Mouse (Mus musculus) ES-E14 (cell line): Measurements from ENCODE around the gene Mcts2.

Experiments used
- CHD2 ChIP-seq: IDR thresholded peaks from 2 replicates; pipeline ENCODE4 v1.6.1; 2014; ENCODE audit warnings: mild to moderate bottlenecking, low read depth, low read length, inconsistent platforms
- MAFK ChIP-seq: IDR thresholded peaks from 2 replicates; pipeline ENCODE4 v1.6.1; 2014; ENCODE audit warnings: mild to moderate bottlenecking, low read depth, low read length, inconsistent platforms; ENCODE audit not compliant: insufficient read depth
- ZNF384 ChIP-seq: IDR thresholded peaks from 2 replicates; pipeline ENCODE4 v1.6.1; 2012; ENCODE audit warnings: low read depth, low read length, inconsistent platforms

- TF ChIP-seq ZNF384 = no peak
- TF ChIP-seq CHD2 = no peak
- no peak for TF ChIP-seq MAFK
Measured at GRCm38 (mm10) chr2:152693735-152694134, 6.9 kb downstream of the Mcts2 start.
